Mouse (Mus musculus): ENCODE measurements at regions not wholly inside any gene's neighbourhood (a gene's known extent, or its start where the extent isn't known, plus 50 kb on each side); places are given as distances from the start of the nearest gene placed in this dataset.

DNA sequence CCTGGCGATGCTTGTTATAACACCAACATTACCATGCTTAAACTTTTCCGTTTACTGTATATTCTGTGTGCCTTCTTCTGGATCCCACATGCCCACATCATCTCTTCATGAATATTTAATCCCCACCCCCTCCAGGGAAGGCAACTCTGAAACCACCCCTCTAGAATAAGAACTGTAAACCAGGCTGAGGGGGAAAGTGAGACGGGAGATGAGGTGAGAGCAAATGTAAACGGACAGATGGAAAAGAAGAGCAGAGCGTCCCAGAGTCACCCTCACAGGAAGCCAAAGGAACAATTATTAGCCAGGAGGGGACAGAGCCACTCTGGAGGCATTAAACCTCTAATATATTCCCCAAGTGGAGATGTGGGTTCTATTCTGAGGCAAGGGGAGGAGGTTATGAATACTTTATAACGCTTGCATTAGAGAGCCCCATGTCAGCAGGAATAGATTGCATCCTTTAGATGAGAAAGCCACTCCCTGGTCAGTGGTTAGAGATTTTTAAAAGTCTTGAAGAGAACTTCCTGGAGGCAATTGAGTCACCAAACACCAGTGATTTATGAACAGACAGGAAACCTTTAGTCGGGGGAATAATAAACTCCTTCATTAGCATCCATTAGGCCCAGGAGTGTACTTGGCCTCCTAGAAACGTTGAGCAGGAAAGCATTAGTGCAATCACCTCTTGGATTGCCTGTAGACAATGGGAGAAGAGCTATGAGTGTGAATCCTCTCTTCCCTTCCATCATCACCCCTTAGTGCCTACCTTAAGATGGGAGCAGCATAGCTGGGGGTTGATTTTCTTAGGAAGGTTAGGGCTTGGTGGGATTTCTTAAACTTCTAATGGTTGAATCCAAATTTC, 220.1 kb downstream of the Elavl2 start:
- H3K9me3 ChIP-seq (replicated peaks; ENCODE audit: control insufficient read depth, low read length), result no peaks in the 10 kb centered on the region
- no peak for ATAC-seq (replicated peaks; ENCODE audit: extremely low read depth, insufficient read depth, low FRiP score)
- H3K4me3 ChIP-seq (ENCODE audit: low read length), result no peak overlapping the region
- no peak overlapping the region for H3K4me2 ChIP-seq (ENCODE audit: low read depth, low read length)
- no peak overlapping the region for H3K9ac ChIP-seq (ENCODE audit: low read length)
- H3K36me3 ChIP-seq (ENCODE audit: control insufficient read depth, insufficient read depth), result no peaks in the 10 kb centered on the region
- no peak overlapping the region for H3K27ac ChIP-seq (ENCODE audit: low read length)
- H3K27me3 ChIP-seq (ENCODE audit: control insufficient read depth, insufficient read depth, low read length), result no peaks in the 10 kb centered on the region
- H3K4me1 ChIP-seq (ENCODE audit: control insufficient read depth, insufficient read depth, low read length), result no peaks in the 10 kb centered on the region
- 65% methylated on average over 8 of the region's 8 CpGs for WGBS

DNA sequence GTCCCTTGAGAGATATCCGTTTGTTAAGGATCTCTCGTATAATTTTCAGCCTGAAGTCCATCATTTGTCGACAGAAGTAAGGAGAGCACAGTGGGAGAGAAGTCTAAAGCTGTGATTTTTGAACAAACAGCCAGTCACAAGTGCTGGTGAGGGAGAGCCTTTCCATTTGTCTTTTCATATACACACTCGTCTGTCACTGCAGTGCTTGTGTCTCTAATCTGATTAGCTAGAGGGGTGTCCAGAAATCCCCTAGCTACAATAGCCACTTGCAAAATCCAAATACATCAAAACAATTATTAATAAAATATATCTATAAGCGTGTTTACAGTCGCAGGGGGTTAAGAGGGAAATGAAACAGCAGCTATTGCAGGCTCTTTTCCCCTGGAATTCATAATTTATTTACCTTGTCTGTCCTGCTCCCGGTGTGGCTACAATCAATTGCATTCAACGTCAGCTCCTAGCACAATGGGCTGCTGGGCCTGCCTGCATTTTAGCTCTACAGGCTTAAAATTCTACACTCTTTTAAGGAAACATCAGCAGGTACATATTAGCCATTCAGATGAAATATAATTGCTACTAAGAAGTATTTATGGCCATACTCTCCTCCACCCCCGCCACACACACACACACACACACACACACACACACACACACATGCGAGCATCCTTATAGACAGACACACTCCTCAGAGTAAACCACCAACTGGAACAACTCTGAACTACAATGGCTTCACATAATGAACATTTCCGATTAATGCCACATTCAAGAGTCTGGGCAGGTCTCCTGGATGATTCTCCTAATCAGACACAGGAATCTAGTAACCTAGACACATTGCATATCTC, 236.1 kb downstream of the Elavl2 start:
- Histone ChIP-seq H3K4me1 (ENCODE audit: control insufficient read depth, insufficient read depth, low read length) (no peaks in the 10 kb centered on the region), H3K9me3 (replicated peaks; ENCODE audit: control insufficient read depth, low read length) (no peaks in the 10 kb centered on the region), H3K4me3 (ENCODE audit: low read length) (no peak overlapping the region), H3K27me3 (ENCODE audit: control insufficient read depth, insufficient read depth, low read length) (no peaks in the 10 kb centered on the region), H3K27ac (ENCODE audit: low read length) (no peak overlapping the region), H3K4me2 (ENCODE audit: low read depth, low read length) (no peak overlapping the region), H3K36me3 (ENCODE audit: control insufficient read depth, insufficient read depth) (no peaks in the 10 kb centered on the region), H3K9ac (ENCODE audit: low read length) (no peak overlapping the region)
- no peak for ATAC-seq (replicated peaks; ENCODE audit: extremely low read depth, insufficient read depth, low FRiP score)
- 70% methylated on average over 11 of the region's 11 CpGs for WGBS

DNA sequence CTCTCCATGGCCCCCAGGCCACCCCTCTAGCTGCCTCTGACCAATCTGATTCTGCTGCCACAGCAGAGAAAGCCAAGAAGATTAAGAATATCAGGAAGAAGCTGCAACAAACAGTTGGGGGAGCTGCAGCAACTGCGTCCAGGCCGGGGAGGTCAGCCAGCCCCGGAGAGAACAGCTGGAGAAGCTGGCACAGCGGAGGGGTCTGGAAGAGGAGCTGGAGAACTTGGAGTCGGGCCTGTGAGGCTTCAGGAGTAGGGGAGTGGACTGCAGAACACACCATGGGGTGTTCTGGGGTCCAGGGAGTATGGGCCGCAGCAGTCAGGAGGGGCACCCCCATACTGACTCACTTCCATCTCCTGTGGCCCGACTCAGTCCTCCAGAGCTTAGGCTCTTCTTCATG, 243.5 kb downstream of the Elavl2 start:
- Histone ChIP-seq H3K4me1 (ENCODE audit: control insufficient read depth, insufficient read depth, low read length) (no peaks in the 10 kb centered on the region), H3K9ac (ENCODE audit: low read length) (no peak overlapping the region), H3K4me2 (ENCODE audit: low read depth, low read length) (no peak overlapping the region), H3K27ac (ENCODE audit: low read length) (no peak overlapping the region), H3K27me3 (ENCODE audit: control insufficient read depth, insufficient read depth, low read length) (no peaks in the 10 kb centered on the region), H3K4me3 (ENCODE audit: low read length) (no peak overlapping the region), H3K9me3 (replicated peaks; ENCODE audit: control insufficient read depth, low read length) (no peaks in the 10 kb centered on the region), H3K36me3 (ENCODE audit: control insufficient read depth, insufficient read depth) (no peaks in the 10 kb centered on the region)
- WGBS, result 55% methylated on average over 7 of the region's 7 CpGs
- no peak for ATAC-seq (replicated peaks; ENCODE audit: extremely low read depth, insufficient read depth, low FRiP score)

DNA sequence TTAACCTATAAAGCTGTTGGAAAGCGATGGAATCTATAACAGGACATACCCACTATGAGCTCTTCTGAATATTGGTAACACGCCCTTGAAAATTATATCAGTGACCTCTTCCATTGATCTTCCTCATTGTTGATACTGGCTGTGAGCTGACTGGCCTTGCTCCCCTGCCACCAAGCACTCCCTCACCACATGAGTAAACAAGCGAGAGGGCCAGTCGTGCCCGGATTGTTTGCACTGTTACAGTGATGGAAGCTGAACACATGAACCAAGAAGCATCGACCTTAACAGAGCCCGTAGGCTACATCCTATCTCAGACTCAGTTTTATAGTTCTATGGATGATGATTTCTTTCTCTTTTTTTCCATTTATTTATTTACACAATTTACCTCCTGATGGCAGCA, 255.9 kb downstream of the Elavl2 start:
- H3K4me1 ChIP-seq (ENCODE audit: control insufficient read depth, insufficient read depth, low read length), result no peaks in the 10 kb centered on the region
- H3K9me3 ChIP-seq (replicated peaks; ENCODE audit: control insufficient read depth, low read length), result no peaks in the 10 kb centered on the region
- H3K27me3 ChIP-seq (ENCODE audit: control insufficient read depth, insufficient read depth, low read length), result no peaks in the 10 kb centered on the region
- ATAC-seq (replicated peaks; ENCODE audit: extremely low read depth, insufficient read depth, low FRiP score), result no peak
- no peak overlapping the region for H3K27ac ChIP-seq (ENCODE audit: low read length)
- no peak overlapping the region for H3K9ac ChIP-seq (ENCODE audit: low read length)
- H3K36me3 ChIP-seq (ENCODE audit: control insufficient read depth, insufficient read depth), result no peaks in the 10 kb centered on the region
- WGBS, result 70% methylated on average over 7 of the region's 7 CpGs
- no peak overlapping the region for H3K4me2 ChIP-seq (ENCODE audit: low read depth, low read length)
- no peak overlapping the region for H3K4me3 ChIP-seq (ENCODE audit: low read length)

DNA sequence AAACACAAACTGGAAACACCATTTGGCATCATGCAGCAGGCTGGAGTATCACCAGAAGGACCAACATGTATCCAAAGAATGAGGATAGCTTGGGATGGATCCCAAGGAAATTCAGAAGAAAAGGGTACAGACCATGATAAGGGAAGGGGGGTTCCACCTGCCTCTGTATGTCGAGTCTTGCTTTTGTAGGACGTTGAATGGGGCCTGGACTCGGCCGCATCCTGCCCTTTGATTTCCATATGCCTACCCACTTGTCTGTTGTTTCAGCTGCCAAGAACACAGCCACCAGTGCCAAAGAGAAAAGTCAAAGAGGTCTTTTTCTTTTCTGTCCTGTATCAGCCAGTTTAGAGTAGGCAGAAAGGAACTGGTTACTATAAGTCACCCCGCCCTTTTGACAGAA, 256.7 kb downstream of the Elavl2 start:
- H3K4me2 ChIP-seq (ENCODE audit: low read depth, low read length), result no peak overlapping the region
- no peak overlapping the region for H3K4me3 ChIP-seq (ENCODE audit: low read length)
- 75% methylated on average over 5 of the region's 5 CpGs for WGBS
- H3K27me3 ChIP-seq (ENCODE audit: control insufficient read depth, insufficient read depth, low read length), result no peaks in the 10 kb centered on the region
- no peaks in the 10 kb centered on the region for H3K9me3 ChIP-seq (replicated peaks; ENCODE audit: control insufficient read depth, low read length)
- no peaks in the 10 kb centered on the region for H3K4me1 ChIP-seq (ENCODE audit: control insufficient read depth, insufficient read depth, low read length)
- no peak overlapping the region for H3K27ac ChIP-seq (ENCODE audit: low read length)
- no peaks in the 10 kb centered on the region for H3K36me3 ChIP-seq (ENCODE audit: control insufficient read depth, insufficient read depth)
- H3K9ac ChIP-seq (ENCODE audit: low read length), result no peak overlapping the region
- ATAC-seq (replicated peaks; ENCODE audit: extremely low read depth, insufficient read depth, low FRiP score), result no peak

DNA sequence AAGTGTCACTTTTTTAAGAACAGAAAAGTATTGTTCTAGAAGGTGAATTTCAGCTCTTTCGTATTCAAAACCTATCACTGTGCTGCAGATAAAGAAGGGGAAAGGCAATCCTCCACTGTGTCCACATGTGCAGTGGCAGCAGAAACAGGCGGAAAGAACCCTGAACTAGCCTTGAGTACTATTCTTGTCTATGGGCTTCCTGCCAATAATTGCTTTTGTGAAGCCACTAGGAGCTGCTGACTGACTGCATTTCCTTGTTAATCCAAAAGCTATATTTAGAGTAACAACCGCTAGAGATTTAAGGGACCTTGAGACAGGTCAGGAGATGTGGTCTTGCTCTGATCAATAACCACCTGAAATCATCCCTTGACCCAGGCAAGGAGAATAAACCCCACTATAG, 265.3 kb downstream of the Elavl2 start:
- 16% methylated on average over 3 of the region's 3 CpGs for WGBS
- H3K4me3 ChIP-seq (ENCODE audit: low read length), result no peak overlapping the region
- peaks cover 9% of the 10 kb centered on the region for H3K4me1 ChIP-seq (ENCODE audit: control insufficient read depth, insufficient read depth, low read length)
- H3K9ac ChIP-seq (ENCODE audit: low read length), result no peak overlapping the region
- H3K4me2 ChIP-seq (ENCODE audit: low read depth, low read length), result no peak overlapping the region
- no peaks in the 10 kb centered on the region for H3K9me3 ChIP-seq (replicated peaks; ENCODE audit: control insufficient read depth, low read length)
- peak; percentile 88 for ATAC-seq (replicated peaks; ENCODE audit: extremely low read depth, insufficient read depth, low FRiP score)
- no peaks in the 10 kb centered on the region for H3K27me3 ChIP-seq (ENCODE audit: control insufficient read depth, insufficient read depth, low read length)
- H3K36me3 ChIP-seq (ENCODE audit: control insufficient read depth, insufficient read depth), result no peaks in the 10 kb centered on the region
- H3K27ac ChIP-seq (ENCODE audit: low read length), result peak overlapping the region; percentile 65

DNA sequence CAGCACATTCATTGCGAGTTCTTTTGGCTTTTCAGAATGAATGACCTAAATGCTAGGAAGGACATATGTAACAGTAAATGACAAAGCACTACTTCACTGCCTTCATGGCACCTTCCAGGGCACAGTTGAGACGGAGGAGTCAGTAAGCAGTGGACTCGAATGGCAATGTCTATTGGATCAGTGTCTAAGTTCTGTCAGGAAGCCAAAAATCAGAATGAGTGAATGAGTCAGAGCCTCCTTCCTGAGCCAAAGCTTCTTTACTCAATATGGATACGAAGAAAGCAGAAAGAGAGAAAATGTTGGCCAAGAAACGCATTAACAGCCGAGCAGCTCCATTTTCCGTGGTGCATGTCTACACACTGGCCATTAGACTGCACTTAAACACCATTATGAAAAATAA, 268.3 kb downstream of the Elavl2 start:
- no peaks in the 10 kb centered on the region for H3K36me3 ChIP-seq (ENCODE audit: control insufficient read depth, insufficient read depth)
- ATAC-seq (replicated peaks; ENCODE audit: extremely low read depth, insufficient read depth, low FRiP score), result no peak
- no peak overlapping the region for H3K27ac ChIP-seq (ENCODE audit: low read length)
- peaks cover 9% of the 10 kb centered on the region for H3K4me1 ChIP-seq (ENCODE audit: control insufficient read depth, insufficient read depth, low read length)
- no peaks in the 10 kb centered on the region for H3K27me3 ChIP-seq (ENCODE audit: control insufficient read depth, insufficient read depth, low read length)
- no peak overlapping the region for H3K4me3 ChIP-seq (ENCODE audit: low read length)
- H3K9me3 ChIP-seq (replicated peaks; ENCODE audit: control insufficient read depth, low read length), result no peaks in the 10 kb centered on the region
- no peak overlapping the region for H3K9ac ChIP-seq (ENCODE audit: low read length)
- 75% methylated on average over 7 of the region's 7 CpGs for WGBS
- no peak overlapping the region for H3K4me2 ChIP-seq (ENCODE audit: low read depth, low read length)

DNA sequence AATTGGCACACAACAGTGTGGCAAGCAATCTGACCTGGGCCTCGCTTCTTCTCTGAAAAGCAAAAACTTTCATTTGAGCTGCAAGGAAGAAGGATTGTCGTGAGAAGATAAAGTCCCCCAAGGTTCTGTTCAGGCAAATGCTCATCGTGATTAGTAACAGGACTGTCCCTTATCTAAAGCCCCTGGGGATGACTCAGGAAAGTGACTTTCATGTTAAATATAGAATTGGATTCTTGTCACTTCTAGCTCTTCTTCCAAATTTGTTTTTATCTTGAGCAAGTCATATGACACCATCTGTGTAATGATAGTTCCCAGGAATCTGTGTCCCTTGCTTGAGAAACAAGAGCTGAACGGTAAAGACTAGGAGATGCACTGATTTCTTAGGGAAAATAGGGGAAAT, 280.3 kb downstream of the Elavl2 start:
- no peak for ATAC-seq (replicated peaks; ENCODE audit: extremely low read depth, insufficient read depth, low FRiP score)
- Histone ChIP-seq H3K36me3 (ENCODE audit: control insufficient read depth, insufficient read depth) (no peaks in the 10 kb centered on the region), H3K4me3 (ENCODE audit: low read length) (no peak overlapping the region), H3K27me3 (ENCODE audit: control insufficient read depth, insufficient read depth, low read length) (no peaks in the 10 kb centered on the region), H3K4me2 (ENCODE audit: low read depth, low read length) (no peak overlapping the region), H3K4me1 (ENCODE audit: control insufficient read depth, insufficient read depth, low read length) (no peaks in the 10 kb centered on the region), H3K27ac (ENCODE audit: low read length) (no peak overlapping the region), H3K9ac (ENCODE audit: low read length) (no peak overlapping the region), H3K9me3 (replicated peaks; ENCODE audit: control insufficient read depth, low read length) (no peaks in the 10 kb centered on the region)
- WGBS, result 32% methylated on average over 4 of the region's 4 CpGs
